Mouse (Mus musculus): ENCODE results near the gene Bcl2l11. TPM values are rescaled to one million over a fixed set of nuclear protein-coding genes. Genes with fewer than 3 reads are reported as not detected.

Gene Bcl2l11
- polyA plus RNA-seq, 1 experiment, result 4.0 TPM

GRCm38 (mm10) chr2:128122891-128123771 is 2.7 kb upstream of the Bcl2l11 start:
- no peak overlapping the region for H3ac ChIP-seq (ENCODE audit: control insufficient read depth, insufficient read length, low read depth)
- peak; percentile 15 for TF ChIP-seq MYOD1 (IDR thresholded peaks at IDR 0.05; ENCODE audit: control insufficient read depth, insufficient read length, low read depth)
- TF ChIP-seq FOSL1 (IDR thresholded peaks at IDR 0.05; ENCODE audit: insufficient read depth, low read length, poor library complexity, severe bottlenecking), result no peak
- peak; percentile 56 for TF ChIP-seq CTCF (IDR thresholded peaks at IDR 0.05; ENCODE audit: control insufficient read depth, insufficient read depth, insufficient read length)
- no peak for TF ChIP-seq MYOG (IDR thresholded peaks at IDR 0.05; ENCODE audit: control insufficient read depth, extremely low read depth, insufficient read length)
- no peaks in the 10 kb centered on the region for H3K27me3 ChIP-seq (ENCODE audit: control insufficient read depth, insufficient read depth, insufficient read length)
- H3K79me2 ChIP-seq (ENCODE audit: control insufficient read depth, insufficient read depth), result peaks cover 9% of the 10 kb centered on the region
- H3K4me3 ChIP-seq (ENCODE audit: insufficient read depth, poor library complexity, severe bottlenecking), result no peak overlapping the region
- no peaks in the 10 kb centered on the region for H3K36me3 ChIP-seq (ENCODE audit: control insufficient read depth, insufficient read depth)
- H3K79me3 ChIP-seq (ENCODE audit: low read depth), result no peaks in the 10 kb centered on the region

GRCm38 (mm10) chr2:128123921-128124683 is 1.7 kb upstream of the Bcl2l11 start:
- Histone ChIP-seq H3K79me3 (ENCODE audit: low read depth) (no peaks in the 10 kb centered on the region), H3K4me3 (ENCODE audit: insufficient read depth, poor library complexity, severe bottlenecking) (no peak overlapping the region), H3K36me3 (ENCODE audit: control insufficient read depth, insufficient read depth) (no peaks in the 10 kb centered on the region), H3ac (ENCODE audit: control insufficient read depth, insufficient read length, low read depth) (no peak overlapping the region), H3K79me2 (ENCODE audit: control insufficient read depth, insufficient read depth) (peaks cover 13% of the 10 kb centered on the region), H3K27me3 (ENCODE audit: control insufficient read depth, insufficient read depth, insufficient read length) (no peaks in the 10 kb centered on the region)
- TF ChIP-seq MYOG (IDR thresholded peaks at IDR 0.05; ENCODE audit: control insufficient read depth, extremely low read depth, insufficient read length), result no peak
- no peak for TF ChIP-seq MYOD1 (IDR thresholded peaks at IDR 0.05; ENCODE audit: control insufficient read depth, insufficient read length, low read depth)

DNA sequence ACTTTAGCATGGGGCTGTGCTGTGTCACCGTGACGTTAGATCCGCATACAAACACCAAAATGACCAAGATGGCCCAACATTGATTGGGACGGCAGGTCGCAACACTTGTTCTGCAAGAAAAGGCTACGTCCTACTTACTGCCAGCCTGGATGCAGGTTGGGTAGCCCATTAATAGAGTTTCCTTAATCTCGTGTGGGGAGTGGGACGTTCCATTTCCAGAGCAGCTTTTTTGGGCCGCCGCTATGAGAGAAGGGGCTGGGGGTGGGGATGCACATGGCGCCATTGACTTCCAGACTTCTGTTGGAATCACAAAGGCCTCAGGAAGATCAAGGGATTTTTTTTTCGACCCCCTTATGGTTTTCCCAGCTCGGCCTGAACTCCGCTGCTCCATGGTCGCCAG is 1.1 kb upstream of the Bcl2l11 start:
- Histone ChIP-seq H3K79me2 (ENCODE audit: control insufficient read depth, insufficient read depth) (peaks cover 13% of the 10 kb centered on the region), H3K27me3 (ENCODE audit: control insufficient read depth, insufficient read depth, insufficient read length) (no peaks in the 10 kb centered on the region), H3ac (ENCODE audit: control insufficient read depth, insufficient read length, low read depth) (no peak overlapping the region), H3K36me3 (ENCODE audit: control insufficient read depth, insufficient read depth) (peaks cover 2% of the 10 kb centered on the region), H3K79me3 (ENCODE audit: low read depth) (no peaks in the 10 kb centered on the region), H3K4me3 (ENCODE audit: insufficient read depth, poor library complexity, severe bottlenecking) (no peak overlapping the region)
- TF ChIP-seq MYOD1 (IDR thresholded peaks at IDR 0.05; ENCODE audit: control insufficient read depth, insufficient read length, low read depth) (no peak), FOSL1 (IDR thresholded peaks at IDR 0.05; ENCODE audit: insufficient read depth, low read length, poor library complexity, severe bottlenecking) (no peak), CTCF (IDR thresholded peaks at IDR 0.05; ENCODE audit: control insufficient read depth, insufficient read depth, insufficient read length) (no peak), USF1 (IDR thresholded peaks at IDR 0.05; ENCODE audit: low read depth) (no peak), MAX (IDR thresholded peaks at IDR 0.05) (no peak), MYOG (IDR thresholded peaks at IDR 0.05; ENCODE audit: control insufficient read depth, extremely low read depth, insufficient read length) (no peak), CEBPB (IDR thresholded peaks at IDR 0.05; ENCODE audit: low read depth) (no peak)

DNA sequence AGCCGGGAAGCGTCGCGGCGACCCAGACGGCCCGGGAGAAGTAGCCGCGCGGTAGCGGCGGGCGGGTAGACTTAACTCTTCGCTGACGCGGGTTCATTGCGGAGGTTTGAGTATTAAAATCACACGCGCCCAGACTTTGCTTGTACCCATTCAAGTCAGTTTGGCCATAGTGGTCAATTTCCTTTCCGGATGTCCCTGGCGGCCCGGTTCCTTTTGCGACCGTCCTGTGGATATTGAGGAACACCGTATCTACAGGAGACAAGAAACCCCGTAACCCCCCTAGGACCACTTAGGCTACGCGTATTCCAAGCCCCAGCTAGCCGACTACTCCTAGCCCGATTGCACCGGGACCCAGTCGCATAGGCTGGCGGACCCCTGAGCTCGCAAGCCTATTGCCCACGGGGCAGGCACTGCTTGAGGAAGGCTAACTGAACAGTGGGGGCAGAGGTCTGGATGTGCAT is 783 bp downstream of the Bcl2l11 start:
- H3K36me3 ChIP-seq (ENCODE audit: control insufficient read depth, insufficient read depth), result peaks cover 19% of the 10 kb centered on the region
- no peaks in the 10 kb centered on the region for H3K79me3 ChIP-seq (ENCODE audit: low read depth)
- peak overlapping the region; percentile 64 for H3ac ChIP-seq (ENCODE audit: control insufficient read depth, insufficient read length, low read depth)
- peak overlapping the region; percentile 64 for H3K4me3 ChIP-seq (ENCODE audit: insufficient read depth, poor library complexity, severe bottlenecking)
- peaks cover 13% of the 10 kb centered on the region for H3K79me2 ChIP-seq (ENCODE audit: control insufficient read depth, insufficient read depth)
- TF ChIP-seq MYOD1 (IDR thresholded peaks at IDR 0.05; ENCODE audit: control insufficient read depth, insufficient read length, low read depth) (no peak), CEBPB (IDR thresholded peaks at IDR 0.05; ENCODE audit: low read depth) (no peak), MYOG (IDR thresholded peaks at IDR 0.05; ENCODE audit: control insufficient read depth, extremely low read depth, insufficient read length) (no peak), USF1 (IDR thresholded peaks at IDR 0.05; ENCODE audit: low read depth) (no peak), MAX (IDR thresholded peaks at IDR 0.05) (no peak), CTCF (IDR thresholded peaks at IDR 0.05; ENCODE audit: control insufficient read depth, insufficient read depth, insufficient read length) (no peak), FOSL1 (IDR thresholded peaks at IDR 0.05; ENCODE audit: insufficient read depth, low read length, poor library complexity, severe bottlenecking) (no peak)
- no peaks in the 10 kb centered on the region for H3K27me3 ChIP-seq (ENCODE audit: control insufficient read depth, insufficient read depth, insufficient read length)

DNA sequence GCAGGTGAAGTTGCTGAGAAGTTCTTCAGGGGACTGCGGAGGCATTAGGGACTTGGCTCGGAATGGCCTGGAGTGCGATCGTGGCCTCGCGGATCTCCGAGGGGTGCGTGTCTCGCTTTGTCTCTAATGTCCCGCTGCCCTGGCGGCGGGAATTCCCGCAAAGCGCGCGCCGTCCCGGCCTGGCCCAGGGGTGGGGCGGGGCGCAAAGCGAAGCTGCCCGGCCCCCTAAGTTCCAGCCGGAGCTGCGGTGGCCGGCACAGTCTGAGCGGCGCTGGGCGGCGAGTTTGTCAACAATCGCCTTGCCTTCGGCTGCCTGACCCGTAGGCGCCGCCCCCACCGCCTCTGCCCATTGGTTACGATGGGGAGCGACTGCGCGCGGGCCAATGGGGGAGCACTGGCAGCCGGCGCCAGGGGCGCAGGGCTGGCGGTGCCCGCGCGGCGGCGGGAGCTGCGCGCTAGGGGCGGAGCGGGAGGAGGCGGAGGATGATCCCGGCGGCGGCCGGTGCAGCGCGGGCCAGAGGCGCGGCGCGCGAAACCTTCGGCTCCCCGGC is 1.4 kb downstream of the Bcl2l11 start:
- H3ac ChIP-seq (ENCODE audit: control insufficient read depth, insufficient read length, low read depth), result peak overlapping the region; percentile 83
- no peaks in the 10 kb centered on the region for H3K27me3 ChIP-seq (ENCODE audit: control insufficient read depth, insufficient read depth, insufficient read length)
- peaks cover 22% of the 10 kb centered on the region for H3K36me3 ChIP-seq (ENCODE audit: control insufficient read depth, insufficient read depth)
- peak; percentile 48 for TF ChIP-seq MAX (IDR thresholded peaks at IDR 0.05)
- TF ChIP-seq USF1 (IDR thresholded peaks at IDR 0.05; ENCODE audit: low read depth), result no peak
- no peak for TF ChIP-seq MYOG (IDR thresholded peaks at IDR 0.05; ENCODE audit: control insufficient read depth, extremely low read depth, insufficient read length)
- no peak for TF ChIP-seq CEBPB (IDR thresholded peaks at IDR 0.05; ENCODE audit: low read depth)
- no peak for TF ChIP-seq FOSL1 (IDR thresholded peaks at IDR 0.05; ENCODE audit: insufficient read depth, low read length, poor library complexity, severe bottlenecking)
- no peak for TF ChIP-seq MYOD1 (IDR thresholded peaks at IDR 0.05; ENCODE audit: control insufficient read depth, insufficient read length, low read depth)
- TF ChIP-seq CTCF (IDR thresholded peaks at IDR 0.05; ENCODE audit: control insufficient read depth, insufficient read depth, insufficient read length), result no peak
- peaks cover 13% of the 10 kb centered on the region for H3K79me2 ChIP-seq (ENCODE audit: control insufficient read depth, insufficient read depth)
- H3K4me3 ChIP-seq (ENCODE audit: insufficient read depth, poor library complexity, severe bottlenecking), result peak overlapping the region; percentile 64
- H3K79me3 ChIP-seq (ENCODE audit: low read depth), result no peaks in the 10 kb centered on the region
